Mouse (Mus musculus): ENCODE measurements around the gene Cdh13.

The Cdh13 gene

DNA sequence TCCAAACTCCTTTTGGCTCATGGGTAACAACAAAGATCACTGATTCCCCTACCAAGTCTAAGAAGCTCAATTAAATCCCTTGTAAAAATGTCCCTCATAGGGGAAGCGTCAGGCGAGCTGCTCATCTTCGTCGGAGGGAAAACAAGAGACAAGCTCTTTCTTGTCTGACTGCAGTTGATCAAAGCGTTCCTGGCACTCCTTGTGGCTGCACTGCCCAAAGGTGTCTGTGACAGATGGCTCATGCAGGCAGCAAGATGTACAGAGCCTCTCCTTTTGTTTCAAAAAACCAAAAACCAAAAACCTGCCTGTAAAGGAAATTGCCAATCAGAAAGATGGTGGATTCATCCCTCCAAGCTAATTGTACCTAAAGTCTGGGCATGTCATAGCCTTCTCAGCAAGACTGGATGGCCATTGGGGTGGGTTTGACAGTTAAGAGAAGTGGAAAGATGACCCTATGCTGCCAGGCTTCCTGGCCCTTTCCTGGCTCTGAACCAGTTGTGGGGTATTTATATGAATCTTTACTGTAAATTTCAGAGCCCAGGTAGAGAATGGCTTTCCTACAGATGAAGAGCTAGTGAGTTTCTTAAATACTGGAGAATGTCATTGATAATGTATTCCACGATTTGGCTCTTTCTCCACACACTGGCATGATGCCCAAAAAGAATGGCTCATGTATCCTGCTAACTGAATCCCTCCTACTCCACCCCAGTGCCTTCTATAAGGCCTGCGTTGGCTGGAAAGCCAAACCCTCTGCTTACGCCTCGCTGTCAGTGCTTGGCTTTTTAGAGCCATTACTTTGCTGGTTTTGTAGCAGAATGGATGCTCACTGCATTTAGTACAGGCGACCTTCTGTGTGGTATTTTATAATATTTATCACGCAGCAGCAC lies 596.6 kb downstream of the Cdh13 start:
- in situ Hi-C loops (cut with MboI; ENCODE audit: low sequenced_read_pairs), result no loop called here

DNA sequence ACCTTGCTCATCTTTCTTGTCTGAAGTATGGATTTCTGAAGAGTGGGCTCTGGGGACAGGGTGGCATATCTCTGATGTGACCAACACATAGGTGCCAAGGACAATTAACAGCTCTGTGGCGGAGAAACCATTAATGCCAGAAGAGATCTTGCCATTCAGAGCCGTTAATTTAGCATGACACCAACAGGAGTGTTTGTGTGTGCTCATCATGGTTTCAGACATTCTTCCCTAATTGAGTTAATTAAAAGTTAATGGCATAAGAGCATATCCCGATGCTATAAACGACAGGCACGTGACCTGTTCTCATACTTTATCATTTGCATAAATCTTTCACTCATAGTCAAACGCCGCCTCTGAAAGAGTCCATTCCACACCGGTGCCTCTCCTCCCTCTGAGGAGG lies 600.8 kb downstream of the Cdh13 start:
- in situ Hi-C loops (cut with MboI; ENCODE audit: low sequenced_read_pairs), result no loop called here

DNA sequence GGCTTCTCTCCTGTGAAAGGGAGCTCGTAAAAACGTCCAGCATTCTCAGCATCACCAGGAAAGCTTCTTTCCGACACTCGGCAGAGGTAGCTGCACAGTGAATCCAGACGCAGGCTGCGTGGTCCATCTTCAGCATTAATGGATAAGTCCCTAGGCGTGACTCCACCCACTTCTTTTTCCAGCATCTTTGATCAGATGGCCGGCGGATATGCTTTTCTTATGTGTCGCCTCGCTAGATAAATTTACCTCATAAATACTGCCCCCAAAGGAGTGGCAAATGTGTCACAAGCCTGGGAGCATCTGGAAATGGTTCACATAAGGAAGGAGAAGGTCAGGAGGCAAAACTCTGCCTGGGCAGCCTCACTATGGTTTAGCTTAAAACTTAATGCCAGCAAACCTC lies 601.5 kb downstream of the Cdh13 start:
- in situ Hi-C loops (cut with MboI; ENCODE audit: low sequenced_read_pairs), result no loop called here

GRCm38 (mm10) chr8:118902402-118902801 lies 618.9 kb downstream of the Cdh13 start:
- in situ Hi-C loops (cut with MboI; ENCODE audit: low sequenced_read_pairs), result no loop called here

- in situ Hi-C loops (cut with MboI; ENCODE audit: low sequenced_read_pairs), result no loop called here
Observed at GRCm38 (mm10) chr8:118916513-118916912, 633.0 kb downstream of the Cdh13 start.

GRCm38 (mm10) chr8:118937412-118937811 lies 653.9 kb downstream of the Cdh13 start:
- in situ Hi-C loops (cut with MboI; ENCODE audit: low sequenced_read_pairs), result no loop called here

- in situ Hi-C loops (cut with MboI; ENCODE audit: low sequenced_read_pairs), result no loop called here
Observed at GRCm38 (mm10) chr8:118938025-118938424, 654.5 kb downstream of the Cdh13 start.

GRCm38 (mm10) chr8:118951766-118952741 lies 668.5 kb downstream of the Cdh13 start:
- in situ Hi-C loops (cut with MboI; ENCODE audit: low sequenced_read_pairs), result no loop called here

DNA sequence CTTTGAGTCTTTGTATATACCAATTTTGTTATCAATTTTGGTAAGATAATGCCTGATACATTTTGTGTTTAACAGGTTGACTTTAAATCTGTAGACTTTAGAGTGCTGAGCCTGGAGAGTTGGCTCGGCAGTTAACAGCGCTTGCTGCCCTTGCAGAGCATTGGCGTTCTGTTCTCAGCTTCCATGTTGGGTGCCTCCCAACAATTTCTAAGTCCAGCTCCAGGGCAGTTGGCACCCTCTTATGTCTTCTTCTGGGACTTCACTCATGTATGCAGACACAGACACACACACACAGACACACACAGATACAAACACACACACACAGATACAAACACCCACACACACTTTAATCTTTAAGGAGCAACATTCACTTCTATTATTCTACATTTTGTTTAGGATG lies 672.6 kb downstream of the Cdh13 start:
- in situ Hi-C loops (cut with MboI; ENCODE audit: low sequenced_read_pairs), result no loop called here

- in situ Hi-C loops (cut with MboI; ENCODE audit: low sequenced_read_pairs), result no loop called here
Observed at GRCm38 (mm10) chr8:118961877-118962545, 678.5 kb downstream of the Cdh13 start.

GRCm38 (mm10) chr8:118965101-118965840 lies 681.7 kb downstream of the Cdh13 start:
- in situ Hi-C loops (cut with MboI; ENCODE audit: low sequenced_read_pairs), result no loop called here

GRCm38 (mm10) chr8:118968896-118969295 lies 685.4 kb downstream of the Cdh13 start:
- in situ Hi-C loops (cut with MboI; ENCODE audit: low sequenced_read_pairs), result no loop called here

- in situ Hi-C loops (cut with MboI; ENCODE audit: low sequenced_read_pairs), result no loop called here
Observed at GRCm38 (mm10) chr8:118979800-118980199, 696.3 kb downstream of the Cdh13 start.

DNA sequence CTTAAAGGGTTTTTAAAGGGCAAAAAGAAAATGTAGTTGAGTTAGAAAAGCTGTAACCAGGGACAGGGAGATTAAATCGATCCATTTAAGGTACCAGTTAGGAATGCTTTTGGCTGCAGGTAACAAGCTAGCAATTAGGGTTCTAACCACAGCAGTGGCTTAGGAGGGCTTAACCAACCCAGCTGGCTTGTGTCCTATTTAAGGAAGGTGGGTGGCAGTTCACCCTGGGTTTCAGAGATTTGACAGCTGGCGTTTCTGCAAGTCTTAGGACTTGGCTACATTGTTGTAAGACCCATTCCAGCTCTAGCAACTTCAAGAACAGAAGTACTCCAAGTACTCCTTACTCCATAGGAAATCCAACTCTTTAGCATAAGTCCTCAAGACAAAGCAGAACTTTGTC lies 700.2 kb downstream of the Cdh13 start:
- in situ Hi-C loops (cut with MboI; ENCODE audit: low sequenced_read_pairs), result no loop called here

- in situ Hi-C loops (cut with MboI; ENCODE audit: low sequenced_read_pairs), result no loop called here
Observed at GRCm38 (mm10) chr8:118986796-118987195, 703.3 kb downstream of the Cdh13 start.

DNA sequence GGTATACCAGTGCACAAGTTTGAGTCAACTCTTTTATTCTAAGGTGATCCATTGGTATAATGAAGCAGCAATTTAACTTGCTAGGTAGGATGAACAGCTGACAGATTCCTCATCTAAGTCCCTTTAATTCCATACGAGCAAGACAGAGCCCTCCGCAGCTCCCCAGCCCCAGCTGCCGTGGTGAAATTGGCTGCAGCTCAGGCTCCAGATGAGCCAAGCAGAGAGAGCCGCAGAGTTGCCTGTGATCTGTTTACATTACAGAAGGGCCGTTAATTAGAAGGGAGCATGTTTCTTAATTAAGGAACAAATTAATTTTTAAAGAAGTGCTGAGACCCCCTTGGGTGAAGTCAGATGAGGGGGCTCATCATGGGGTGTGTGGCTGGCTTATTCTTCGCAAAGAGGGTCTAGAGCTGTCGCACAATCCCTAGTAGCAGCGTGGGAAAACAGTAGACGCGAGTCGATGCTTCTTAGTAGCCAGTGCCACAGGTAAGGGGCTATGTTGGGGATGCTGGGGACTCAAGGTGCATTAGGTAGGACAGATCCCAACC lies 712.2 kb downstream of the Cdh13 start:
- in situ Hi-C loops (cut with MboI; ENCODE audit: low sequenced_read_pairs), result no loop called here

- in situ Hi-C loops (cut with MboI; ENCODE audit: low sequenced_read_pairs), result no loop called here
Observed at GRCm38 (mm10) chr8:119000595-119000994, 717.1 kb downstream of the Cdh13 start.

DNA sequence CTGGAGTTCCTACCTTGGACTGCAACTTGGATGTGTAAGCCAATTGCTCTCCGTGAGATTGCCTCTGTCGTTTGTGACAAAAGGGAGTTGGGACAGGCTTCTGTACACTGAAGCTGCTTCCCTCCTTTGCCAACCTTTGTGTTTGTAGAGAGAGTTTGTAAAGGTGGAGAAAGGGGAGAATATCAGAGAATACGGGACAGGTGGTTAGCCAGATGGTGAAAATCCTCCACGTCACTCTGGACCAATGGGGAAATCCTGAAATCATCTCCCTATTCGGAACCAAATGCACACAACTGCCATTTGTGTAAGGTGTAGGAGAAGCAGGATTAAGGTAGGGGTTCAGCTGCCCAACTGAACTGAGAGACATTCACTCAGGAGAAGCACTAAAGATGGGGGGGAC lies 721.3 kb downstream of the Cdh13 start:
- in situ Hi-C loops (cut with MboI; ENCODE audit: low sequenced_read_pairs), result no loop called here

GRCm38 (mm10) chr8:119018675-119019074 lies 735.1 kb downstream of the Cdh13 start:
- in situ Hi-C loops (cut with MboI; ENCODE audit: low sequenced_read_pairs), result no loop called here

GRCm38 (mm10) chr8:119020781-119021180 lies 737.2 kb downstream of the Cdh13 start:
- in situ Hi-C loops (cut with MboI; ENCODE audit: low sequenced_read_pairs), result no loop called here
